8 mouse cellular contexts compared by ENCODE assay signal in the genomic region with DNA sequence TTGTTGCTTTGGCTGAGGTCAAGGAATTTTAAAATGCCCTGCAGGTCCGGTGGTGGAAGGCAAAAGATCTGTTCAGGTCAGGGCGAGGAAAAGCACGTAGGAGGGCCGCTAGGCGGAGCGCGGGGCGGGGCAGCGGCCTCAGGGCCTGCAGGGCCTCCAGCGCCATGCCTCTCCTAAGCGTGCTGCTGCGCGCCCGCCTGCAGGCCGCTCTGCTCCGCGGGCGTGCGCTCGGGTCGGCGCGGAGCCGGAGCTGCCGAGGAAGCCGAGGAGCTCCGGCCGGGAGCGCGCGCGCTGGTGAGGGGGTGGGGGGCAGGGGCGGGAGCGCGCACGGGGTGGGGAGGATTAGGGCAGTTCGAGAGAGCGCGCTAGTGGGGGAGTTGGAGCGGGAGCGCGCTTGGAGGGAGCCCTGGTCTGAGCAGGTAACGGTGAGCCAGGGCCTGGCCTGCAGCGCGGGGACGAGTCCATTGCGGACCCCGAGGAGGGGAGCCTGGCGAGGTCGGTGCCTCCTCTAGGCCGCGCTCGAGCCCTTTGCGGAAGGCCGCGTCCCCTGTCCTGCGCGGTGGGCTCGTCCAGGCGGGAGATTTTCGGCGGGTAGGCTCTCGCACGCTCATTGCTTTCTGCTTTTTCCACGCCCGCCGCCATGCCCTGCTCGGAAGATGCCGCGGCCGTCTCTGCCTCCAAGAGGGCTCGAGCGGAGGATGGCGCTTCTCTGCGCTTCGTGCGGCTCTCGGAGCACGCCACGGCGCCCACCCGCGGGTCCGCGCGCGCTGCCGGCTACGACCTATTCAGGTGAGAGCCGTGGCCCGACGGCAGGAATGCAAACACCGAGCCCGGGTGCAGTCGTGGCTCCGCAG. TPM values are rescaled to one million over a fixed set of nuclear protein-coding genes. Genes with fewer than 3 reads are reported as not detected.
DNase-seq lines count a peak whose midpoint lies in the region; ATAC-seq lines count a peak whose summit lies in the region.

Gene Dut, plus strand, starts transcription at position 83 of the 854 bp plus-strand sequence.

- H3K4me2 ChIP-seq in heart, embryonic 13.5 days, result peak within 1 kb of the TSS; percentile 75
- H3K4me2 ChIP-seq in liver, embryonic 12.5 days, result peak within 1 kb of the TSS; percentile 74
- peak within 1 kb of the TSS; percentile 71 for H3K4me2 ChIP-seq in stomach, embryonic 15.5 days

- no peaks in the 10 kb centered on the region for H3K27me3 ChIP-seq in heart, embryonic 13.5 days (replicated peaks)
- H3K27me3 ChIP-seq in liver, embryonic 12.5 days (replicated peaks), result no peaks in the 10 kb centered on the region
- H3K27me3 ChIP-seq in stomach, embryonic 15.5 days (replicated peaks), result no peaks in the 10 kb centered on the region

- peak within 1 kb of the TSS; percentile 71 for H3K4me3 ChIP-seq in brown adipose tissue, adult 24 weeks (ENCODE audit: insufficient read depth, low read depth, low read length)
- peak within 1 kb of the TSS; percentile 70 for H3K4me3 ChIP-seq in heart, embryonic 13.5 days
- peak within 1 kb of the TSS; percentile 78 for H3K4me3 ChIP-seq in liver, embryonic 12.5 days
- peak within 1 kb of the TSS; percentile 76 for H3K4me3 ChIP-seq in stomach, embryonic 15.5 days (replicated peaks)

- H3K9me3 ChIP-seq in heart, embryonic 13.5 days, result no peaks in the 10 kb centered on the region
- no peaks in the 10 kb centered on the region for H3K9me3 ChIP-seq in liver, embryonic 12.5 days (replicated peaks)
- no peaks in the 10 kb centered on the region for H3K9me3 ChIP-seq in stomach, embryonic 15.5 days

- H3K36me3 ChIP-seq in heart, embryonic 13.5 days, result peaks cover 33% of the 10 kb centered on the region
- peaks cover 37% of the 10 kb centered on the region for H3K36me3 ChIP-seq in liver, embryonic 12.5 days
- H3K36me3 ChIP-seq in stomach, embryonic 15.5 days, result peaks cover 6% of the 10 kb centered on the region; the same call in 1 of the 2 replicates

- no peak within 1 kb of the TSS for H3K27ac ChIP-seq in brown adipose tissue, adult 24 weeks (replicated peaks; ENCODE audit: low read depth, low read length)
- peak within 1 kb of the TSS; percentile 94 for H3K27ac ChIP-seq in heart, embryonic 13.5 days (replicated peaks)
- H3K27ac ChIP-seq in liver, embryonic 12.5 days, result peak within 1 kb of the TSS; percentile 89
- H3K27ac ChIP-seq in stomach, embryonic 15.5 days, result peak within 1 kb of the TSS; percentile 95

- peak; percentile 96 for ATAC-seq in heart, embryonic 13.5 days (ENCODE audit: extremely low read depth, insufficient number of reproducible peaks, low FRiP score, low TSS enrichment)
- ATAC-seq in liver, embryonic 12.5 days, result peak; percentile 98
- peak; percentile 100 for ATAC-seq in stomach, embryonic 15.5 days (ENCODE audit: insufficient read depth, low FRiP score, low read depth)

- peak within 1 kb of the TSS; percentile 89 for H3K9ac ChIP-seq in heart, embryonic 13.5 days
- peak within 1 kb of the TSS; percentile 94 for H3K9ac ChIP-seq in liver, embryonic 12.5 days
- H3K9ac ChIP-seq in stomach, embryonic 15.5 days, result peak within 1 kb of the TSS; percentile 82

- DNase-seq in CD4-positive, CD25-positive, alpha-beta regulatory T cell, adult 2 months (ENCODE audit: low read depth, low spot score), result peak; percentile 98
- peak; percentile 21 for DNase-seq in fat pad, adult 2 months (ENCODE audit: extremely low read depth, low read depth, low spot score)
- DNase-seq in kidney, postnatal 10 days, result peak; percentile 96
- DNase-seq in natural killer cell, adult 2 months (ENCODE audit: low spot score in 2 of 2), result peak; percentile 86 to 94

- H3K4me1 ChIP-seq in brown adipose tissue, adult 24 weeks (ENCODE audit: control insufficient read depth, insufficient read depth, insufficient read length, low read length), result peaks cover 2% of the 10 kb centered on the region; the same call in 1 of the 2 replicates
- peaks cover 33% of the 10 kb centered on the region for H3K4me1 ChIP-seq in heart, embryonic 13.5 days
- H3K4me1 ChIP-seq in liver, embryonic 12.5 days, result peaks cover 53% of the 10 kb centered on the region
- peaks cover 10% of the 10 kb centered on the region; the same call in 1 of the 2 replicates for H3K4me1 ChIP-seq in stomach, embryonic 15.5 days

- under 1% methylated on average over 92 of the region's 96 CpGs for WGBS in heart, embryonic 13.5 days
- under 1% methylated on average over 91 of the region's 96 CpGs for WGBS in liver, embryonic 12.5 days (ENCODE audit: insufficient replicate concordance)
- WGBS in stomach, embryonic 15.5 days, result 1% methylated on average over 96 of the region's 96 CpGs

RNA-seq across cellular contexts. Expression of gene Dut, which starts in this region (rescaled TPM):
- polyA plus RNA-seq in brown adipose tissue, adult 24 weeks (2012; ENCODE audit: insufficient read depth, insufficient read length, missing spikeins), result 23.9 and 24.4 TPM in 2 replicates
- 113 and 127 TPM in 2 replicates for polyA plus RNA-seq in heart, embryonic 13.5 days (2015; fragmentation: Nextera tagmentation; extraction: Ambion mirVana)
- 199 and 210 TPM in 2 replicates for polyA plus RNA-seq in liver, embryonic 12.5 days (2016; fragmentation: Nextera tagmentation; extraction: Ambion mirVana)
- 125 and 136 TPM in 2 replicates for polyA plus RNA-seq in stomach, embryonic 15.5 days (2015; fragmentation: Nextera tagmentation; extraction: Ambion mirVana)

Comparison
In these comparisons a context has a peak if more than half of its experiments do, and no peak if none do; other contexts are left out.
1. DNase-seq: peak in every context shown above with its lines; median percentile 98 in CD4-positive, CD25-positive, alpha-beta regulatory T cell, adult 2 months; 96 in kidney, postnatal 10 days; 90 in natural killer cell, adult 2 months; 21 in fat pad, adult 2 months.